ENCODE assay signal across 16 mouse cellular contexts in genomic region chr11:104293241-104293640, GRCm38 (mm10).
DNase-seq lines count a peak whose midpoint lies in the region; ATAC-seq and TF ChIP-seq lines count a peak whose summit lies in the region.
"Had no signal": no experiment of that assay in that cellular context is flagged by ENCODE, and none has a peak within 500 bp of the region (broad histone marks: within the 10 kb centered on the region; RNA-seq: fewer than 3 reads in every experiment).

No protein-coding gene starts in this region.

- WGBS in intestine, embryonic 14.5 days: 62% methylated on average over 9 of the region's 9 CpGs
- WGBS in liver, embryonic 16.5 days (ENCODE audit: insufficient replicate concordance): 12% methylated on average over 9 of the region's 9 CpGs
- 77% methylated on average over 9 of the region's 9 CpGs for WGBS in embryonic facial prominence, embryonic 10.5 days
- 55% methylated on average over 9 of the region's 9 CpGs for WGBS in kidney, embryonic 16.5 days

- H3K27ac ChIP-seq in MEL (ENCODE audit: control insufficient read depth, low read depth, low read length): peak overlapping the region; percentile 90
- peak overlapping the region; percentile 36; the same call in 1 of the 2 replicates for H3K27ac ChIP-seq in intestine, embryonic 14.5 days (ENCODE audit: low read depth)
- peak overlapping the region; percentile 73 for H3K27ac ChIP-seq in liver, embryonic 16.5 days (ENCODE audit: low read length)
- H3K27ac ChIP-seq in embryonic facial prominence, embryonic 10.5 days (replicated peaks): no peak overlapping the region
- H3K27ac ChIP-seq in kidney, embryonic 16.5 days (ENCODE audit: low read length): no peak overlapping the region
- H3K27ac ChIP-seq: forebrain, embryonic 12.5 days; hindbrain, postnatal 0 days; neural tube, embryonic 12.5 days had no signal

- no peak for TF ChIP-seq CTCF in MEL (IDR thresholded peaks at IDR 0.05 in 2 of 3, conservative IDR thresholded peaks at IDR 0.05 in 1 of 3; ENCODE audit: control insufficient read depth in 1 of 3, insufficient read depth in 1 of 3, low read depth in 2 of 3, low read length in 3 of 3, poor library complexity in 1 of 3, severe bottlenecking in 1 of 3)

- peak overlapping the region; percentile 42 for H3K9ac ChIP-seq in MEL (ENCODE audit: control insufficient read depth, low read depth, low read length, poor library complexity, severe bottlenecking)
- H3K9ac ChIP-seq in intestine, embryonic 14.5 days (ENCODE audit: low read length): no peak overlapping the region
- no peak overlapping the region for H3K9ac ChIP-seq in liver, embryonic 16.5 days (ENCODE audit: low read depth, low read length)
- no peak overlapping the region for H3K9ac ChIP-seq in kidney, embryonic 16.5 days (replicated peaks; ENCODE audit: low read length)
- H3K9ac ChIP-seq: forebrain, embryonic 12.5 days; neural tube, embryonic 12.5 days had no signal

- H3K4me1 ChIP-seq in MEL (ENCODE audit: control insufficient read depth in 1 of 2, insufficient read depth in 2 of 2, low read length in 2 of 2): peaks cover 22 to 61% of the 10 kb centered on the region in 2 experiments
- peaks cover 11% of the 10 kb centered on the region; the same call in 1 of the 2 replicates for H3K4me1 ChIP-seq in intestine, embryonic 14.5 days (replicated peaks; ENCODE audit: control insufficient read depth, insufficient read depth, low read length)
- peaks cover 29% of the 10 kb centered on the region for H3K4me1 ChIP-seq in liver, embryonic 16.5 days (ENCODE audit: control insufficient read depth, low read depth, low read length)
- H3K4me1 ChIP-seq in embryonic facial prominence, embryonic 10.5 days: peaks cover 31% of the 10 kb centered on the region
- peaks cover 12% of the 10 kb centered on the region for H3K4me1 ChIP-seq in kidney, embryonic 16.5 days (ENCODE audit: insufficient read depth, low read length)

- peak; percentile 74 for ATAC-seq in intestine, embryonic 14.5 days (replicated peaks; ENCODE audit: low FRiP score, low TSS enrichment, low read depth)
- ATAC-seq in liver, embryonic 16.5 days (ENCODE audit: low read depth): peak; percentile 87
- ATAC-seq in kidney, embryonic 16.5 days (ENCODE audit: low FRiP score, low TSS enrichment): no peak
- ATAC-seq: hindbrain, postnatal 0 days had no signal

- peak overlapping the region in 1 of 2 experiments; percentile 13; a peak in 1 of 4 replicates for H3K4me3 ChIP-seq in MEL (ENCODE audit: control insufficient read depth in 1 of 2, insufficient read depth in 1 of 2, low read depth in 2 of 2, low read length in 2 of 2)
- H3K4me3 ChIP-seq in intestine, embryonic 14.5 days (ENCODE audit: low read depth, low read length): no peak overlapping the region
- no peak overlapping the region for H3K4me3 ChIP-seq in liver, embryonic 16.5 days (ENCODE audit: low read depth, low read length)
- no peak overlapping the region for H3K4me3 ChIP-seq in embryonic facial prominence, embryonic 10.5 days
- H3K4me3 ChIP-seq in kidney, embryonic 16.5 days (ENCODE audit: low read length): no peak overlapping the region
- H3K4me3 ChIP-seq: forebrain, embryonic 12.5 days; neural tube, embryonic 12.5 days had no signal

- no peaks in the 10 kb centered on the region for H3K9me3 ChIP-seq in MEL (replicated peaks; ENCODE audit: insufficient read depth, low read length)
- H3K9me3 ChIP-seq in intestine, embryonic 14.5 days (ENCODE audit: control insufficient read depth, low read length): no peaks in the 10 kb centered on the region
- H3K9me3 ChIP-seq in liver, embryonic 16.5 days (replicated peaks; ENCODE audit: control insufficient read depth, low read length): no peaks in the 10 kb centered on the region
- H3K9me3 ChIP-seq in embryonic facial prominence, embryonic 10.5 days: no peaks in the 10 kb centered on the region
- no peaks in the 10 kb centered on the region for H3K9me3 ChIP-seq in kidney, embryonic 16.5 days (ENCODE audit: low read length)
- H3K9me3 ChIP-seq: forebrain, embryonic 12.5 days; neural tube, embryonic 12.5 days had no signal

- TF ChIP-seq EP300 in MEL (IDR thresholded peaks at IDR 0.05; ENCODE audit: low read depth in 1 of 2, low read length in 2 of 2): peak; percentile 96 to 98

- H3K4me2 ChIP-seq in intestine, embryonic 14.5 days (ENCODE audit: low read length): no peak overlapping the region
- peak overlapping the region; percentile 42 for H3K4me2 ChIP-seq in liver, embryonic 16.5 days (ENCODE audit: low read depth, low read length)
- no peak overlapping the region for H3K4me2 ChIP-seq in kidney, embryonic 16.5 days (replicated peaks; ENCODE audit: low read depth, low read length)
- H3K4me2 ChIP-seq: forebrain, embryonic 12.5 days; neural tube, embryonic 12.5 days had no signal

- H3K36me3 ChIP-seq in MEL (ENCODE audit: control insufficient read depth in 1 of 2, insufficient read depth in 2 of 2, low read length in 2 of 2): peaks cover 0 to 36% of the 10 kb centered on the region in 2 experiments; a peak in 2 of 4 replicates
- no peaks in the 10 kb centered on the region for H3K36me3 ChIP-seq in intestine, embryonic 14.5 days (ENCODE audit: control insufficient read depth, insufficient read depth, low read length)
- no peaks in the 10 kb centered on the region for H3K36me3 ChIP-seq in liver, embryonic 16.5 days (ENCODE audit: control insufficient read depth, insufficient read depth)
- no peaks in the 10 kb centered on the region for H3K36me3 ChIP-seq in embryonic facial prominence, embryonic 10.5 days (replicated peaks)
- H3K36me3 ChIP-seq in kidney, embryonic 16.5 days (ENCODE audit: insufficient read depth, low read length): no peaks in the 10 kb centered on the region
- H3K36me3 ChIP-seq: forebrain, embryonic 12.5 days; neural tube, embryonic 12.5 days had no signal

- no peak for TF ChIP-seq RAD21 in MEL (IDR thresholded peaks at IDR 0.05; ENCODE audit: low read depth, low read length)

- H3K79me2 ChIP-seq in MEL (ENCODE audit: control insufficient read depth, insufficient read depth, low read length, poor library complexity): no peaks in the 10 kb centered on the region

- H3K27me3 ChIP-seq in MEL (ENCODE audit: control insufficient read depth in 1 of 2, insufficient read depth in 2 of 2, low read length in 2 of 2): no peaks in the 10 kb centered on the region
- no peaks in the 10 kb centered on the region for H3K27me3 ChIP-seq in intestine, embryonic 14.5 days (replicated peaks; ENCODE audit: control insufficient read depth, insufficient read depth, low read length)
- no peaks in the 10 kb centered on the region for H3K27me3 ChIP-seq in liver, embryonic 16.5 days (ENCODE audit: control insufficient read depth, insufficient read depth, low read depth, low read length)
- 0 out of 2 replicates have a peak, but pooled peaks cover 3% of the 10 kb centered on the region for H3K27me3 ChIP-seq in embryonic facial prominence, embryonic 10.5 days (replicated peaks; ENCODE audit: low read depth, poor library complexity, severe bottlenecking)
- no peaks in the 10 kb centered on the region for H3K27me3 ChIP-seq in kidney, embryonic 16.5 days (ENCODE audit: insufficient read depth, low read length)
- H3K27me3 ChIP-seq: CH12.LX; forebrain, embryonic 12.5 days; neural tube, embryonic 12.5 days had no signal

- peak; percentile 19 for DNase-seq in 416B (ENCODE audit: low read depth)
- DNase-seq in MEL (ENCODE audit: low read depth, low spot score): peak; percentile 90
- peak; percentile 60 for DNase-seq in intestine, embryonic 14.5 days (ENCODE audit: low spot score)
- DNase-seq in embryonic facial prominence, embryonic 10.5 days (ENCODE audit: low spot score): no peak
- DNase-seq in cerebellum, postnatal 10 days: no peak
- DNase-seq: embryo, embryonic 11 days; gastrocnemius, postnatal 14 days; lung, postnatal 10 days; midbrain, embryonic 14.5 days; retina, postnatal 1 day had no signal

- TF ChIP-seq POLR2A in MEL (IDR thresholded peaks at IDR 0.05; ENCODE audit: control insufficient read depth in 1 of 2, insufficient read depth in 1 of 2, low read depth in 1 of 2, low read length in 2 of 2, poor library complexity in 1 of 2): peak in 1 of 2 experiments; percentile 52; a peak in 1 of 4 replicates

TF ChIP-seq in MEL, 35 proteins besides CTCF, POLR2A, EP300 and RAD21:
- TF ChIP-seq ETS1 (IDR thresholded peaks at IDR 0.05; ENCODE audit: low read depth, low read length) (peak; percentile 91), GATA1 (IDR thresholded peaks at IDR 0.05; ENCODE audit: low read depth, low read length) (peak; percentile 96), GABPA (IDR thresholded peaks at IDR 0.05; ENCODE audit: low read depth, low read length) (0 out of 2 replicates have a peak, but pooled peaks have one; percentile 12), TAL1 (IDR thresholded peaks at IDR 0.05; ENCODE audit: low read length) (peak; percentile 89), USF1 (IDR thresholded peaks at IDR 0.05; ENCODE audit: low read depth, low read length) (no peak), ZMIZ1 (IDR thresholded peaks at IDR 0.05; ENCODE audit: low read depth, low read length) (peak; percentile 46; the same call in 1 of the 2 replicates), MYC (IDR thresholded peaks at IDR 0.05; ENCODE audit: low read depth, low read length) (0 out of 2 replicates have a peak, but pooled peaks have one; percentile 48), ELF1 (IDR thresholded peaks at IDR 0.05; ENCODE audit: low read depth, low read length) (peak; percentile 51), BHLHE40 (IDR thresholded peaks at IDR 0.05; ENCODE audit: borderline replicate concordance, low read depth, low read length) (peak; percentile 64; the same call in 1 of the 2 replicates), MYB (IDR thresholded peaks at IDR 0.05; ENCODE audit: low read depth, low read length) (peak; percentile 97), RCOR1 (IDR thresholded peaks at IDR 0.05; ENCODE audit: low read depth, low read length) (peak; percentile 19), TBP (IDR thresholded peaks at IDR 0.05; ENCODE audit: low read depth, low read length) (peak; percentile 59; the same call in 1 of the 2 replicates), NELFE (IDR thresholded peaks at IDR 0.05; ENCODE audit: low read depth, low read length) (peak; percentile 39; the same call in 1 of the 2 replicates), MAZ (IDR thresholded peaks at IDR 0.05; ENCODE audit: low read depth, low read length) (peak; percentile 56; the same call in 1 of the 2 replicates), POLR2AphosphoS2 (IDR thresholded peaks at IDR 0.05; ENCODE audit: low read length) (no peak), JUND (IDR thresholded peaks at IDR 0.05; ENCODE audit: low read depth, low read length) (no peak), ZNF384 (IDR thresholded peaks at IDR 0.05; ENCODE audit: low read depth, low read length) (peak; percentile 54), CHD1 (IDR thresholded peaks at IDR 0.05; ENCODE audit: low read depth, low read length) (no peak), SIN3A (IDR thresholded peaks at IDR 0.05; ENCODE audit: low read length) (peak; percentile 93), E2F4 (IDR thresholded peaks at IDR 0.05; ENCODE audit: borderline replicate concordance, low read depth, low read length) (no peak), TCF12 (IDR thresholded peaks at IDR 0.05; ENCODE audit: low read depth, low read length) (peak; percentile 96)

Comparison
In these comparisons a context has a peak if more than half of its experiments do, and no peak if none do; other contexts are left out.
1. DNase-seq: peak in 416B (single experiment), MEL (single experiment) and intestine, embryonic 14.5 days (single experiment); none in embryonic facial prominence, embryonic 10.5 days (single experiment) and cerebellum, postnatal 10 days (0 of 2).
2. H3K27ac ChIP-seq: peak in MEL (single experiment), intestine, embryonic 14.5 days (single experiment) and liver, embryonic 16.5 days (single experiment); none in embryonic facial prominence, embryonic 10.5 days (single experiment) and kidney, embryonic 16.5 days (single experiment).